Mouse (Mus musculus): ENCODE results near the gene Baz1b. TPM values are rescaled to one million over a fixed set of nuclear protein-coding genes. Genes with fewer than 3 reads are reported as not detected.

The Baz1b gene
- polyA plus RNA-seq, 1 experiment from 2014 or later, result 50.8 TPM

- ATAC-seq (replicated peaks; ENCODE audit: low FRiP score) (no peak), DNase-seq (ENCODE audit: low spot score) (no peak)
- Histone ChIP-seq H3K27ac (ENCODE audit: low read depth, low read length) (no peak overlapping the region), H3K9ac (ENCODE audit: low read depth, low read length) (no peak overlapping the region), H3K4me2 (no peak overlapping the region), H3K4me1 (replicated peaks; ENCODE audit: control insufficient read depth, insufficient read depth, low read length) (no peaks in the 10 kb centered on the region), H3K36me3 (ENCODE audit: control insufficient read depth, insufficient read depth, low read length) (peaks cover 64% of the 10 kb centered on the region), H3K27me3 (replicated peaks; ENCODE audit: control insufficient read depth, insufficient read depth, low read length) (no peaks in the 10 kb centered on the region), H3K9me3 (ENCODE audit: control insufficient read depth, low read length) (no peaks in the 10 kb centered on the region), H3K4me3 (ENCODE audit: low read depth, low read length) (no peak overlapping the region)
- 91% methylated on average over 4 of the region's 4 CpGs for WGBS
These were observed 43.1 kb downstream of the Baz1b start for GRCm38 (mm10) chr5:135230186-135230585.

- H3K4me1 ChIP-seq (replicated peaks; ENCODE audit: control insufficient read depth, insufficient read depth, low read length), result no peaks in the 10 kb centered on the region
- WGBS, result 90% methylated on average over 8 of the region's 8 CpGs
- no peak overlapping the region for H3K4me3 ChIP-seq (ENCODE audit: low read depth, low read length)
- H3K9ac ChIP-seq (ENCODE audit: low read depth, low read length), result no peak overlapping the region
- H3K27me3 ChIP-seq (replicated peaks; ENCODE audit: control insufficient read depth, insufficient read depth, low read length), result no peaks in the 10 kb centered on the region
- H3K9me3 ChIP-seq (ENCODE audit: control insufficient read depth, low read length), result no peaks in the 10 kb centered on the region
- no peak for ATAC-seq (replicated peaks; ENCODE audit: low FRiP score)
- H3K36me3 ChIP-seq (ENCODE audit: control insufficient read depth, insufficient read depth, low read length), result peaks cover 64% of the 10 kb centered on the region
- H3K27ac ChIP-seq (ENCODE audit: low read depth, low read length), result no peak overlapping the region
- H3K4me2 ChIP-seq, result no peak overlapping the region
- no peak for DNase-seq (ENCODE audit: low spot score)
These were observed 46.3 kb downstream of the Baz1b start for GRCm38 (mm10) chr5:135233166-135233920.

GRCm38 (mm10) chr5:135236571-135236970, 49.5 kb downstream of the Baz1b start:
- Histone ChIP-seq H3K4me3 (ENCODE audit: low read depth, low read length) (no peak overlapping the region), H3K9me3 (ENCODE audit: control insufficient read depth, low read length) (no peaks in the 10 kb centered on the region), H3K4me2 (no peak overlapping the region), H3K36me3 (ENCODE audit: control insufficient read depth, insufficient read depth, low read length) (peaks cover 75% of the 10 kb centered on the region), H3K27ac (ENCODE audit: low read depth, low read length) (no peak overlapping the region), H3K27me3 (replicated peaks; ENCODE audit: control insufficient read depth, insufficient read depth, low read length) (no peaks in the 10 kb centered on the region), H3K4me1 (replicated peaks; ENCODE audit: control insufficient read depth, insufficient read depth, low read length) (no peaks in the 10 kb centered on the region), H3K9ac (ENCODE audit: low read depth, low read length) (no peak overlapping the region)
- ATAC-seq (replicated peaks; ENCODE audit: low FRiP score), result 0 out of 2 replicates have a peak, but pooled peaks have one; percentile 39
- no peak for DNase-seq (ENCODE audit: low spot score)
- WGBS, result 65% methylated on average over 2 of the region's 2 CpGs

GRCm38 (mm10) chr5:135238832-135239231, 51.8 kb downstream of the Baz1b start:
- ATAC-seq (replicated peaks; ENCODE audit: low FRiP score) (no peak), DNase-seq (ENCODE audit: low spot score) (no peak)
- Histone ChIP-seq H3K4me1 (replicated peaks; ENCODE audit: control insufficient read depth, insufficient read depth, low read length) (no peaks in the 10 kb centered on the region), H3K9ac (ENCODE audit: low read depth, low read length) (no peak overlapping the region), H3K9me3 (ENCODE audit: control insufficient read depth, low read length) (no peaks in the 10 kb centered on the region), H3K27ac (ENCODE audit: low read depth, low read length) (no peak overlapping the region), H3K36me3 (ENCODE audit: control insufficient read depth, insufficient read depth, low read length) (peaks cover 78% of the 10 kb centered on the region), H3K4me3 (ENCODE audit: low read depth, low read length) (no peak overlapping the region), H3K4me2 (no peak overlapping the region), H3K27me3 (replicated peaks; ENCODE audit: control insufficient read depth, insufficient read depth, low read length) (no peaks in the 10 kb centered on the region)
- 91% methylated on average over 2 of the region's 2 CpGs for WGBS

GRCm38 (mm10) chr5:135241474-135241873, 54.4 kb downstream of the Baz1b start:
- Histone ChIP-seq H3K4me1 (replicated peaks; ENCODE audit: control insufficient read depth, insufficient read depth, low read length) (no peaks in the 10 kb centered on the region), H3K27me3 (replicated peaks; ENCODE audit: control insufficient read depth, insufficient read depth, low read length) (no peaks in the 10 kb centered on the region), H3K9me3 (ENCODE audit: control insufficient read depth, low read length) (no peaks in the 10 kb centered on the region), H3K4me3 (ENCODE audit: low read depth, low read length) (no peak overlapping the region), H3K4me2 (no peak overlapping the region), H3K36me3 (ENCODE audit: control insufficient read depth, insufficient read depth, low read length) (peaks cover 88% of the 10 kb centered on the region), H3K9ac (ENCODE audit: low read depth, low read length) (no peak overlapping the region), H3K27ac (ENCODE audit: low read depth, low read length) (no peak overlapping the region)
- DNase-seq (ENCODE audit: low spot score) (no peak), ATAC-seq (replicated peaks; ENCODE audit: low FRiP score) (no peak)
- 88% methylated on average over 1 of the region's 1 CpGs for WGBS

- no peaks in the 10 kb centered on the region for H3K27me3 ChIP-seq (replicated peaks; ENCODE audit: control insufficient read depth, insufficient read depth, low read length)
- H3K36me3 ChIP-seq (ENCODE audit: control insufficient read depth, insufficient read depth, low read length), result peaks cover 86% of the 10 kb centered on the region
- WGBS, result 89% methylated on average over 12 of the region's 12 CpGs
- DNase-seq (ENCODE audit: low spot score) (no peak), ATAC-seq (replicated peaks; ENCODE audit: low FRiP score) (no peak)
- H3K4me3 ChIP-seq (ENCODE audit: low read depth, low read length), result no peak overlapping the region
- H3K4me2 ChIP-seq, result no peak overlapping the region
- no peak overlapping the region for H3K9ac ChIP-seq (ENCODE audit: low read depth, low read length)
- no peak overlapping the region for H3K27ac ChIP-seq (ENCODE audit: low read depth, low read length)
- H3K9me3 ChIP-seq (ENCODE audit: control insufficient read depth, low read length), result no peaks in the 10 kb centered on the region
- H3K4me1 ChIP-seq (replicated peaks; ENCODE audit: control insufficient read depth, insufficient read depth, low read length), result no peaks in the 10 kb centered on the region
These were observed 55.1 kb downstream of the Baz1b start for GRCm38 (mm10) chr5:135242136-135242535.

GRCm38 (mm10) chr5:135242608-135243007, 55.5 kb downstream of the Baz1b start:
- no peak overlapping the region for H3K9ac ChIP-seq (ENCODE audit: low read depth, low read length)
- no peaks in the 10 kb centered on the region for H3K9me3 ChIP-seq (ENCODE audit: control insufficient read depth, low read length)
- H3K4me1 ChIP-seq (replicated peaks; ENCODE audit: control insufficient read depth, insufficient read depth, low read length), result no peaks in the 10 kb centered on the region
- no peaks in the 10 kb centered on the region for H3K27me3 ChIP-seq (replicated peaks; ENCODE audit: control insufficient read depth, insufficient read depth, low read length)
- no peak for DNase-seq (ENCODE audit: low spot score)
- H3K36me3 ChIP-seq (ENCODE audit: control insufficient read depth, insufficient read depth, low read length), result peaks cover 82% of the 10 kb centered on the region
- H3K27ac ChIP-seq (ENCODE audit: low read depth, low read length), result no peak overlapping the region
- no peak for ATAC-seq (replicated peaks; ENCODE audit: low FRiP score)
- WGBS, result 94% methylated on average over 3 of the region's 3 CpGs
- no peak overlapping the region for H3K4me3 ChIP-seq (ENCODE audit: low read depth, low read length)
- no peak overlapping the region for H3K4me2 ChIP-seq

GRCm38 (mm10) chr5:135243166-135243565, 56.1 kb downstream of the Baz1b start:
- Histone ChIP-seq H3K9me3 (ENCODE audit: control insufficient read depth, low read length) (no peaks in the 10 kb centered on the region), H3K9ac (ENCODE audit: low read depth, low read length) (no peak overlapping the region), H3K27me3 (replicated peaks; ENCODE audit: control insufficient read depth, insufficient read depth, low read length) (no peaks in the 10 kb centered on the region), H3K27ac (ENCODE audit: low read depth, low read length) (no peak overlapping the region), H3K4me2 (no peak overlapping the region), H3K4me1 (replicated peaks; ENCODE audit: control insufficient read depth, insufficient read depth, low read length) (no peaks in the 10 kb centered on the region), H3K36me3 (ENCODE audit: control insufficient read depth, insufficient read depth, low read length) (peaks cover 77% of the 10 kb centered on the region), H3K4me3 (ENCODE audit: low read depth, low read length) (no peak overlapping the region)
- DNase-seq (ENCODE audit: low spot score), result no peak
- ATAC-seq (replicated peaks; ENCODE audit: low FRiP score), result no peak
- WGBS, result 89% methylated on average over 1 of the region's 1 CpGs

GRCm38 (mm10) chr5:135246531-135246930, 59.5 kb downstream of the Baz1b start:
- H3K4me2 ChIP-seq, result no peak overlapping the region
- no peaks in the 10 kb centered on the region for H3K9me3 ChIP-seq (ENCODE audit: control insufficient read depth, low read length)
- H3K9ac ChIP-seq (ENCODE audit: low read depth, low read length), result no peak overlapping the region
- 73% methylated on average over 4 of the region's 4 CpGs for WGBS
- peaks cover 47% of the 10 kb centered on the region for H3K36me3 ChIP-seq (ENCODE audit: control insufficient read depth, insufficient read depth, low read length)
- H3K27me3 ChIP-seq (replicated peaks; ENCODE audit: control insufficient read depth, insufficient read depth, low read length), result peaks cover 25% of the 10 kb centered on the region
- no peak overlapping the region for H3K4me3 ChIP-seq (ENCODE audit: low read depth, low read length)
- ATAC-seq (replicated peaks; ENCODE audit: low FRiP score) (no peak), DNase-seq (ENCODE audit: low spot score) (no peak)
- H3K4me1 ChIP-seq (replicated peaks; ENCODE audit: control insufficient read depth, insufficient read depth, low read length), result peaks cover 7% of the 10 kb centered on the region; the same call in 1 of the 2 replicates
- no peak overlapping the region for H3K27ac ChIP-seq (ENCODE audit: low read depth, low read length)

Data from liver, embryonic 11.5 days (tissue).